Mouse (Mus musculus): ENCODE data around the gene Grm4. TPM values are rescaled to one million over a fixed set of nuclear protein-coding genes. Genes with fewer than 3 reads are reported as not detected.
A peak's percentile ranks its signal among the peaks of the same experiment; 100 is the strongest.

The Grm4 gene
- total and polyA plus RNA-seq, 3 experiments: 0.05 TPM; not detected in 2

- TF ChIP-seq GATA2 (IDR thresholded peaks at IDR 0.05; ENCODE audit: borderline replicate concordance, low read depth, low read length) (no peak), POLR2AphosphoS5 (IDR thresholded peaks at IDR 0.05; ENCODE audit: insufficient replicate concordance, low read depth, low read length) (no peak), TAL1 (conservative IDR thresholded peaks at IDR 0.05; ENCODE audit: low read depth, low read length) (no peak), CTCF (IDR thresholded peaks at IDR 0.05; ENCODE audit: low read depth, low read length) (no peak), GATA1 (IDR thresholded peaks at IDR 0.05; ENCODE audit: borderline replicate concordance, low read length) (no peak)
- H3K4me3 ChIP-seq (ENCODE audit: low read depth, low read length): no peak overlapping the region
- peaks cover 84% of the 10 kb centered on the region for H3K9me3 ChIP-seq (replicated peaks)
- H3K4me1 ChIP-seq (ENCODE audit: insufficient read depth, low read depth, low read length): no peaks in the 10 kb centered on the region
- no peak for DNase-seq (ENCODE audit: low spot score)
- no peaks in the 10 kb centered on the region for H3K27me3 ChIP-seq (ENCODE audit: insufficient read depth, low read length)
- ATAC-seq (ENCODE audit: extremely low read depth, insufficient number of reproducible peaks, low FRiP score, poor library complexity, severe bottlenecking): no peak
- no peaks in the 10 kb centered on the region for H3K36me3 ChIP-seq (replicated peaks)
Measured at GRCm38 (mm10) chr17:27409006-27409405, 112.2 kb downstream of the Grm4 start.

- Histone ChIP-seq H3K27me3 (ENCODE audit: insufficient read depth, low read length) (no peaks in the 10 kb centered on the region), H3K36me3 (replicated peaks) (no peaks in the 10 kb centered on the region), H3K4me1 (ENCODE audit: insufficient read depth, low read depth, low read length) (no peaks in the 10 kb centered on the region), H3K4me3 (ENCODE audit: low read depth, low read length) (no peak overlapping the region), H3K9me3 (replicated peaks) (peaks cover 87% of the 10 kb centered on the region)
- no peak for ATAC-seq (ENCODE audit: extremely low read depth, insufficient number of reproducible peaks, low FRiP score, poor library complexity, severe bottlenecking)
- DNase-seq (ENCODE audit: low spot score): no peak
- TF ChIP-seq CTCF (IDR thresholded peaks at IDR 0.05; ENCODE audit: low read depth, low read length): no peak
- TF ChIP-seq TAL1 (conservative IDR thresholded peaks at IDR 0.05; ENCODE audit: low read depth, low read length): no peak
- TF ChIP-seq GATA1 (IDR thresholded peaks at IDR 0.05; ENCODE audit: borderline replicate concordance, low read length): no peak
- no peak for TF ChIP-seq POLR2AphosphoS5 (IDR thresholded peaks at IDR 0.05; ENCODE audit: insufficient replicate concordance, low read depth, low read length)
- no peak for TF ChIP-seq GATA2 (IDR thresholded peaks at IDR 0.05; ENCODE audit: borderline replicate concordance, low read depth, low read length)
Measured at GRCm38 (mm10) chr17:27408531-27408930, 112.7 kb downstream of the Grm4 start.

- Histone ChIP-seq H3K4me3 (ENCODE audit: low read depth, low read length) (no peak overlapping the region), H3K4me1 (ENCODE audit: insufficient read depth, low read depth, low read length) (no peaks in the 10 kb centered on the region), H3K27me3 (ENCODE audit: insufficient read depth, low read length) (no peaks in the 10 kb centered on the region), H3K9me3 (replicated peaks) (peaks cover 88% of the 10 kb centered on the region), H3K36me3 (replicated peaks) (no peaks in the 10 kb centered on the region)
- DNase-seq (ENCODE audit: low spot score) (no peak), ATAC-seq (ENCODE audit: extremely low read depth, insufficient number of reproducible peaks, low FRiP score, poor library complexity, severe bottlenecking) (no peak)
- TF ChIP-seq CTCF (IDR thresholded peaks at IDR 0.05; ENCODE audit: low read depth, low read length) (0 out of 2 replicates have a peak, but pooled peaks have one; percentile 2), GATA1 (IDR thresholded peaks at IDR 0.05; ENCODE audit: borderline replicate concordance, low read length) (no peak)
Measured at GRCm38 (mm10) chr17:27406956-27407355, 114.2 kb downstream of the Grm4 start.

GRCm38 (mm10) chr17:27405376-27406024 is 115.7 kb downstream of the Grm4 start:
- H3K9me3 ChIP-seq (replicated peaks): peaks cover 88% of the 10 kb centered on the region
- H3K4me3 ChIP-seq (ENCODE audit: low read depth, low read length): no peak overlapping the region
- TF ChIP-seq CTCF (IDR thresholded peaks at IDR 0.05; ENCODE audit: low read depth, low read length) (no peak), POLR2AphosphoS5 (IDR thresholded peaks at IDR 0.05; ENCODE audit: insufficient replicate concordance, low read depth, low read length) (no peak), TAL1 (conservative IDR thresholded peaks at IDR 0.05; ENCODE audit: low read depth, low read length) (no peak), GATA1 (IDR thresholded peaks at IDR 0.05; ENCODE audit: borderline replicate concordance, low read length) (no peak), GATA2 (IDR thresholded peaks at IDR 0.05; ENCODE audit: borderline replicate concordance, low read depth, low read length) (no peak)
- DNase-seq (ENCODE audit: low spot score) (no peak), ATAC-seq (ENCODE audit: extremely low read depth, insufficient number of reproducible peaks, low FRiP score, poor library complexity, severe bottlenecking) (no peak)
- no peaks in the 10 kb centered on the region for H3K27me3 ChIP-seq (ENCODE audit: insufficient read depth, low read length)
- H3K36me3 ChIP-seq (replicated peaks): no peaks in the 10 kb centered on the region
- no peaks in the 10 kb centered on the region for H3K4me1 ChIP-seq (ENCODE audit: insufficient read depth, low read depth, low read length)

GRCm38 (mm10) chr17:27401200-27401599 is 120.0 kb downstream of the Grm4 start:
- no peak for ATAC-seq (ENCODE audit: extremely low read depth, insufficient number of reproducible peaks, low FRiP score, poor library complexity, severe bottlenecking)
- Histone ChIP-seq H3K27me3 (ENCODE audit: insufficient read depth, low read length) (no peaks in the 10 kb centered on the region), H3K9me3 (replicated peaks) (peaks cover 89% of the 10 kb centered on the region)

GRCm38 (mm10) chr17:27393931-27394330 is 127.3 kb downstream of the Grm4 start:
- Histone ChIP-seq H3K4me1 (ENCODE audit: insufficient read depth, low read depth, low read length) (no peaks in the 10 kb centered on the region), H3K27me3 (ENCODE audit: insufficient read depth, low read length) (no peaks in the 10 kb centered on the region), H3K36me3 (replicated peaks) (no peaks in the 10 kb centered on the region), H3K9me3 (replicated peaks) (peaks cover 99% of the 10 kb centered on the region), H3K4me3 (ENCODE audit: low read depth, low read length) (no peak overlapping the region)
- DNase-seq (ENCODE audit: low spot score) (no peak), ATAC-seq (ENCODE audit: extremely low read depth, insufficient number of reproducible peaks, low FRiP score, poor library complexity, severe bottlenecking) (no peak)
- no peak for TF ChIP-seq GATA1 (IDR thresholded peaks at IDR 0.05; ENCODE audit: borderline replicate concordance, low read length)
- no peak for TF ChIP-seq TAL1 (conservative IDR thresholded peaks at IDR 0.05; ENCODE audit: low read depth, low read length)
- TF ChIP-seq POLR2AphosphoS5 (IDR thresholded peaks at IDR 0.05; ENCODE audit: insufficient replicate concordance, low read depth, low read length): no peak
- TF ChIP-seq CTCF (IDR thresholded peaks at IDR 0.05; ENCODE audit: low read depth, low read length): no peak
- no peak for TF ChIP-seq GATA2 (IDR thresholded peaks at IDR 0.05; ENCODE audit: borderline replicate concordance, low read depth, low read length)

More at GRCm38 (mm10) chr17:27401200-27401599, 120.0 kb downstream of the Grm4 start:
- DNase-seq (ENCODE audit: low spot score): no peak
- no peaks in the 10 kb centered on the region for H3K36me3 ChIP-seq (replicated peaks)
- no peaks in the 10 kb centered on the region for H3K4me1 ChIP-seq (ENCODE audit: insufficient read depth, low read depth, low read length)
- no peak overlapping the region for H3K4me3 ChIP-seq (ENCODE audit: low read depth, low read length)
- no peak for TF ChIP-seq GATA2 (IDR thresholded peaks at IDR 0.05; ENCODE audit: borderline replicate concordance, low read depth, low read length)
- no peak for TF ChIP-seq POLR2AphosphoS5 (IDR thresholded peaks at IDR 0.05; ENCODE audit: insufficient replicate concordance, low read depth, low read length)
- no peak for TF ChIP-seq GATA1 (IDR thresholded peaks at IDR 0.05; ENCODE audit: borderline replicate concordance, low read length)
- TF ChIP-seq TAL1 (conservative IDR thresholded peaks at IDR 0.05; ENCODE audit: low read depth, low read length): no peak
- TF ChIP-seq CTCF (IDR thresholded peaks at IDR 0.05; ENCODE audit: low read depth, low read length): no peak
